Mouse (Mus musculus) adrenal gland, postnatal 10 days (tissue): ENCODE data around the gene Gm26965. TPM values are rescaled to one million over a fixed set of nuclear protein-coding genes. Genes with fewer than 3 reads are reported as not detected.
"Not testable (repeated sequence)": the region's sequence is repeated elsewhere in the genome, so short reads cannot be mapped to it uniquely, and the experiment has no call there.

Experiments used
- DNase-seq: peaks from one replicate; pipeline ENCODE4 v3.0.0; 2021; ENCODE audit warnings: mixed read lengths
- long read RNA-seq, 2 experiments: library from polyadenylated mRNA; stranded (forward); transcript quantifications; one replicate each; pipeline ENCODE4 v2.0.0; 2021
- total RNA-seq, 2 experiments: library from RNA; stranded (reverse); gene quantifications; 2 replicates each; pipeline ENCODE4 v1.2.3; 2021

Gm26965 gene
- not detected for total RNA-seq
- long read RNA-seq, experiment 1, partial matches to known transcripts: 1 of 1 reads
- long read RNA-seq, experiment 1, other reads (novel, unspliced or antisense): 0 of 1 reads
- long read RNA-seq, experiment 2: 0 reads

- DNase-seq: peak; percentile 94
These were observed at the start of gene Gm26965, which contains the start of gene Zfp87 for GRCm38 (mm10) chr13:67525753-67526410. Gene Gm26965, minus strand, starts transcription at chr13:67526151. Gene Zfp87, minus strand, starts transcription at chr13:67526177.

- no peak for DNase-seq
These were observed 46.7 kb upstream of the Gm26965 start for GRCm38 (mm10) chr13:67572591-67573189.

GRCm38 (mm10) chr13:67553730-67554129 lies 27.8 kb upstream of the Gm26965 start, which contains the start of gene Zfp748:
Gene Zfp748, minus strand, starts transcription at chr13:67553830.
- no peak for DNase-seq

GRCm38 (mm10) chr13:67552505-67553346 lies 26.8 kb upstream of the Gm26965 start:
- DNase-seq: peak; percentile 85

- no peak for DNase-seq
These were observed 20.0 kb upstream of the Gm26965 start for GRCm38 (mm10) chr13:67545941-67546340.

- no peak for DNase-seq
These were observed 1.2 kb upstream of the Gm26965 start for GRCm38 (mm10) chr13:67527049-67527730.

- DNase-seq: no peak
These were observed 25.0 kb downstream of the Gm26965 start for GRCm38 (mm10) chr13:67500908-67501307.

- DNase-seq: peak; percentile 87
These were observed 25.7 kb downstream of the Gm26965 start, which contains the start of gene Zfp58 for GRCm38 (mm10) chr13:67500084-67500719. Gene Zfp58, minus strand, starts transcription at chr13:67500555.

GRCm38 (mm10) chr13:67495631-67496030 lies 30.3 kb downstream of the Gm26965 start:
- DNase-seq: no peak

GRCm38 (mm10) chr13:67484424-67484811 lies 41.5 kb downstream of the Gm26965 start:
- DNase-seq: no peak

GRCm38 (mm10) chr13:67483625-67484423 lies 42.1 kb downstream of the Gm26965 start, which contains the start of gene Zfp874b:
Gene Zfp874b, minus strand, starts transcription at chr13:67484258.
- peak; percentile 90 for DNase-seq

GRCm38 (mm10) chr13:67481528-67481927 lies 44.4 kb downstream of the Gm26965 start:
- no peak for DNase-seq

GRCm38 (mm10) chr13:67469274-67469673 lies 56.7 kb downstream of the Gm26965 start:
- no peak for DNase-seq

GRCm38 (mm10) chr13:67463506-67464185 lies 62.3 kb downstream of the Gm26965 start:
- not testable (repeated sequence) for DNase-seq

- peak; percentile 11 for DNase-seq
These were observed 74.0 kb downstream of the Gm26965 start for GRCm38 (mm10) chr13:67452021-67452309.

GRCm38 (mm10) chr13:67451172-67452020 lies 74.6 kb downstream of the Gm26965 start, which contains the start of gene Zfp874a:
Gene Zfp874a, minus strand, starts transcription at chr13:67451624.
- DNase-seq: peak; percentile 92
